Mouse (Mus musculus): ENCODE results near the gene Col6a2.

GRCm38 (mm10) chr10:76634584-76634983, 11.2 kb upstream of the Col6a2 start:
- TF ChIP-seq ZC3H11A (IDR thresholded peaks at IDR 0.05; ENCODE audit: borderline replicate concordance, low read depth, low read length) (no peak), HCFC1 (IDR thresholded peaks at IDR 0.05; ENCODE audit: borderline replicate concordance, insufficient read depth, low read length) (no peak), CHD2 (IDR thresholded peaks at IDR 0.05; ENCODE audit: low read depth, low read length) (no peak)

Measured in ES-E14 (cell line).